Mouse (Mus musculus): Measurements from ENCODE around the gene Adam1a. TPM values are rescaled to one million over a fixed set of nuclear protein-coding genes. Genes with fewer than 3 reads are reported as not detected.
A peak's percentile ranks its signal among the peaks of the same experiment; 100 is the strongest.

Adam1a gene
- polyA plus RNA-seq, 1 experiment = 18.9 TPM

GRCm38 (mm10) chr5:121569881-121570420 lies 24.7 kb upstream of the Adam1a start:
- no peak overlapping the region for H3K4me3 ChIP-seq (ENCODE audit: insufficient read depth, low read length)
- TF ChIP-seq CTCF (IDR thresholded peaks at IDR 0.05; ENCODE audit: extremely low read depth, insufficient read depth, low read length) (no peak), POLR2A (IDR thresholded peaks at IDR 0.05; ENCODE audit: extremely low read depth, insufficient read depth, low read length) (no peak)
- H3K27ac ChIP-seq (ENCODE audit: insufficient read depth, low read length) = no peak overlapping the region
- H3K4me1 ChIP-seq (ENCODE audit: control insufficient read depth, insufficient read depth, low read length) = no peaks in the 10 kb centered on the region

- no peak overlapping the region for H3K27ac ChIP-seq (ENCODE audit: insufficient read depth, low read length)
- TF ChIP-seq POLR2A (IDR thresholded peaks at IDR 0.05; ENCODE audit: extremely low read depth, insufficient read depth, low read length) (no peak), CTCF (IDR thresholded peaks at IDR 0.05; ENCODE audit: extremely low read depth, insufficient read depth, low read length) (no peak)
- H3K4me3 ChIP-seq (ENCODE audit: insufficient read depth, low read length) = no peak overlapping the region
- no peaks in the 10 kb centered on the region for H3K4me1 ChIP-seq (ENCODE audit: control insufficient read depth, insufficient read depth, low read length)
These were observed 20.9 kb upstream of the Adam1a start for GRCm38 (mm10) chr5:121566035-121566681.

DNA sequence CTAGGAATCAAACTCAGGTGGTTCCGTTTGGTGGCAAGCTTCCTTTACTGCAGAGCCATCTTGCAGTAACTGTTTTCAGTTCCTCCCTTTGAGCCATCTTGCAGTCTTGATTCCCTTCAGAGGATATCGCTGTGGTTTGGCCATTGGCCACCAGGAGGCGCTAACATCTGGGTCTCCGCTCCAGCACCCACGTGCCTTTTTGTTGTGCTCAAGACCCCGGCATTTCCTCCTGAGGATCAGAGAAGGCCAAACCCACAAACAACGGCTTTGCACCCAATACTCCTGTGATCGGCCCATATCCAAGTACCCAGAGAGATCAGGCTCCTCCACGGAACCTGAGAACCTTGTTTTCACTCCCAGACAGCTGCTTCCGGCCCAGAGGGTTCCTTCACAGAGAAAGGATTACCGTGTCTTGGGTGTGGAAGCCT lies 19.2 kb upstream of the Adam1a start:
- Histone ChIP-seq H3K4me1 (ENCODE audit: control insufficient read depth, insufficient read depth, low read length) (no peaks in the 10 kb centered on the region), H3K4me3 (ENCODE audit: insufficient read depth, low read length) (no peak overlapping the region), H3K27ac (ENCODE audit: insufficient read depth, low read length) (no peak overlapping the region)
- TF ChIP-seq CTCF (IDR thresholded peaks at IDR 0.05; ENCODE audit: extremely low read depth, insufficient read depth, low read length) (peak; percentile 76), POLR2A (IDR thresholded peaks at IDR 0.05; ENCODE audit: extremely low read depth, insufficient read depth, low read length) (no peak)

DNA sequence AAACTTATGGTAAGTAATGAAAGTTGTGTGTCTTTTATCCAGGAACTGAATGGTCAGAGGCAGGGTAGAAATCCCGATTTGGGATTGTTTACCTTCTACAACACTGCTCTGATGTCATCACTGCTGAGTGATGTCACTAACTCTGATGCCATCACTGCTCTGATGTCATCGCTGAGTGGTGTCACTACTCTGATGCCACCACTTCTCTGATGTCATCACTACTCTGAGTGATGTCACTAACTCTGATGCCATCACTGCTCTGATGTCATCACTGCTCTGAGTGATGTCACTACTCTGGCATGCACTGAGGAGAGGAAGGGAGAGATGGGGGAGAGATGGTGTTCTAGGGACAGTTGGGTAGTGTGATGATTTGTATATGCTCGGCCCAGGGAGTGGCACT lies 17.2 kb upstream of the Adam1a start:
- no peak overlapping the region for H3K4me3 ChIP-seq (ENCODE audit: insufficient read depth, low read length)
- TF ChIP-seq POLR2A (IDR thresholded peaks at IDR 0.05; ENCODE audit: extremely low read depth, insufficient read depth, low read length) = no peak
- no peak for TF ChIP-seq CTCF (IDR thresholded peaks at IDR 0.05; ENCODE audit: extremely low read depth, insufficient read depth, low read length)
- H3K4me1 ChIP-seq (ENCODE audit: control insufficient read depth, insufficient read depth, low read length) = no peaks in the 10 kb centered on the region
- H3K27ac ChIP-seq (ENCODE audit: insufficient read depth, low read length) = no peak overlapping the region

GRCm38 (mm10) chr5:121549196-121549595 lies 3.9 kb upstream of the Adam1a start:
- no peak for TF ChIP-seq CTCF (IDR thresholded peaks at IDR 0.05; ENCODE audit: extremely low read depth, insufficient read depth, low read length)
- no peak for TF ChIP-seq POLR2A (IDR thresholded peaks at IDR 0.05; ENCODE audit: extremely low read depth, insufficient read depth, low read length)
- Histone ChIP-seq H3K27ac (ENCODE audit: insufficient read depth, low read length) (no peak overlapping the region), H3K4me3 (ENCODE audit: insufficient read depth, low read length) (no peak overlapping the region), H3K4me1 (ENCODE audit: control insufficient read depth, insufficient read depth, low read length) (peaks cover 2% of the 10 kb centered on the region; the same call in 1 of the 2 replicates)

GRCm38 (mm10) chr5:121547084-121547483 lies 1.8 kb upstream of the Adam1a start:
- Histone ChIP-seq H3K4me3 (ENCODE audit: insufficient read depth, low read length) (no peak overlapping the region), H3K4me1 (ENCODE audit: control insufficient read depth, insufficient read depth, low read length) (peaks cover 4% of the 10 kb centered on the region; the same call in 1 of the 2 replicates), H3K27ac (ENCODE audit: insufficient read depth, low read length) (no peak overlapping the region)
- no peak for TF ChIP-seq POLR2A (IDR thresholded peaks at IDR 0.05; ENCODE audit: extremely low read depth, insufficient read depth, low read length)
- no peak for TF ChIP-seq CTCF (IDR thresholded peaks at IDR 0.05; ENCODE audit: extremely low read depth, insufficient read depth, low read length)

DNA sequence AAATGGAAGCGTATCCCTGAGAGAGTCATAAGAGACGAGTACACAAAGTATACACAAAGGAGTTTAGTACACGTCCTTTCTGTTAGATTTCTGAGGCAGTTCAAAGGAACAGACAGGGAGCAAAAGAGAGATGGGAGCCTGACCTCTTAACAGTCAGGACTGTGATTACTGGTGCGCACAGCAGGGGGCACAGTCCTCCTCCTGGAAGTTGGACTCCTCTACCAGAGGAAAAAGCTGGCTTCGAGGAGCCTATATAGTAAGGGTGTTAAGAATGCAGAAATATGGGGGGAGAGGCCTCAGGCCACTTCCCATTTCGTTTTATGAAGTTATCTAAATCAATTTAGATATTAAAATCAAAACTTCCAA lies 1.2 kb upstream of the Adam1a start:
- H3K27ac ChIP-seq (ENCODE audit: insufficient read depth, low read length) = no peak overlapping the region
- TF ChIP-seq CTCF (IDR thresholded peaks at IDR 0.05; ENCODE audit: extremely low read depth, insufficient read depth, low read length) (peak; percentile 56), POLR2A (IDR thresholded peaks at IDR 0.05; ENCODE audit: extremely low read depth, insufficient read depth, low read length) (no peak)
- peaks cover 4% of the 10 kb centered on the region; the same call in 1 of the 2 replicates for H3K4me1 ChIP-seq (ENCODE audit: control insufficient read depth, insufficient read depth, low read length)
- H3K4me3 ChIP-seq (ENCODE audit: insufficient read depth, low read length) = peak overlapping the region; percentile 50; the same call in 1 of the 2 replicates

DNA sequence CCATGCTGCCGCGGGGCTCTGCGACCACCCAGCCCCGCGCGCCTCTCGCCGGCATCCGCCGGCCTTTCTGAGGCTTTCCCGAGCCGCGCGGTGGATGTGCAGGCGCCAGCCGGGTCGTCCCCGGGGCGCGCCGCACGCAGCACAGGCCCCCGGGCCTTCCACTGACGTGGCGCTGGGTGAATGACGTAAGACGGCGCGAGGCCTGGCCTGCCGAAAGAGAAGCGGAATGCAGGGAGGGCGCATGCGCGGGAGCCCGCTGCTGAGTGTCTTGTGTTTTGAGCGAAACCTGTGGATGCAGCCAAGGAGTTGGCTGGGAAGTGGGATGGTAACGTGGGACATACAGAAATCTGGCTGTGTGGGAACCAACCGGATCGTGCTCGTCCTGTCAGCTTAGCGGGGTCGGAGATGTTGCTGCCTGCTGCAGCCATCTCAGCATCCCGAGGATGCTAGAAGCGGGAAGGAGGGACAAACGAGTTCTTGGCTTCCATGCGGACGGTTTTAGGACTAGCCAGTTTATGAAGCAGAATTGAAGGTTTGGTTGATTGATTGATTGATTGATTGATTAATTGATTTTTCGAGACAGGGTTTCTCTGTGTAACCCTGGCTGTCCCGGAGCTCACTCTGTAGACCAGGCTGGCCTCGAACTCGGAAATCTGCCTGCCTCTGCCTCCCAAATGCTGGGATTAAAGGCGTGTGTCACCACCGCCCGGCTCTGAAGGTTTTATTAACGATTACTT lies 679 bp upstream of the Adam1a start, which contains the start of gene Mapkapk5:
TSS of gene Mapkapk5 (minus strand) at position 113 of the 737 bp plus-strand sequence.
- no peak for TF ChIP-seq CTCF (IDR thresholded peaks at IDR 0.05; ENCODE audit: extremely low read depth, insufficient read depth, low read length)
- peak; percentile 88 for TF ChIP-seq POLR2A (IDR thresholded peaks at IDR 0.05; ENCODE audit: extremely low read depth, insufficient read depth, low read length)
- peaks cover 4% of the 10 kb centered on the region; the same call in 1 of the 2 replicates for H3K4me1 ChIP-seq (ENCODE audit: control insufficient read depth, insufficient read depth, low read length)
- peak within 1 kb of the TSS; percentile 50 for H3K4me3 ChIP-seq (ENCODE audit: insufficient read depth, low read length)
- peak within 1 kb of the TSS; percentile 68 for H3K27ac ChIP-seq (ENCODE audit: insufficient read depth, low read length)

- no peak for TF ChIP-seq CTCF (IDR thresholded peaks at IDR 0.05; ENCODE audit: extremely low read depth, insufficient read depth, low read length)
- no peak for TF ChIP-seq POLR2A (IDR thresholded peaks at IDR 0.05; ENCODE audit: extremely low read depth, insufficient read depth, low read length)
- peaks cover 4% of the 10 kb centered on the region; the same call in 1 of the 2 replicates for H3K4me1 ChIP-seq (ENCODE audit: control insufficient read depth, insufficient read depth, low read length)
- no peak overlapping the region for H3K27ac ChIP-seq (ENCODE audit: insufficient read depth, low read length)
- H3K4me3 ChIP-seq (ENCODE audit: insufficient read depth, low read length) = no peak overlapping the region
These were observed 1.9 kb downstream of the Adam1a start for GRCm38 (mm10) chr5:121543370-121543769.

Measured in cortical plate, adult 2 months (tissue).